Mouse (Mus musculus): ENCODE results near the gene Pltp. TPM values are rescaled to one million over a fixed set of nuclear protein-coding genes. Genes with fewer than 3 reads are reported as not detected.
A peak's percentile ranks its signal among the peaks of the same experiment; 100 is the strongest.
"Not testable (repeated sequence)": the region's sequence is repeated elsewhere in the genome, so short reads cannot be mapped to it uniquely, and the experiment has no call there.

Gene Pltp
- polyA plus RNA-seq, 1 experiment from 2014 or later: 47.5 TPM

DNA sequence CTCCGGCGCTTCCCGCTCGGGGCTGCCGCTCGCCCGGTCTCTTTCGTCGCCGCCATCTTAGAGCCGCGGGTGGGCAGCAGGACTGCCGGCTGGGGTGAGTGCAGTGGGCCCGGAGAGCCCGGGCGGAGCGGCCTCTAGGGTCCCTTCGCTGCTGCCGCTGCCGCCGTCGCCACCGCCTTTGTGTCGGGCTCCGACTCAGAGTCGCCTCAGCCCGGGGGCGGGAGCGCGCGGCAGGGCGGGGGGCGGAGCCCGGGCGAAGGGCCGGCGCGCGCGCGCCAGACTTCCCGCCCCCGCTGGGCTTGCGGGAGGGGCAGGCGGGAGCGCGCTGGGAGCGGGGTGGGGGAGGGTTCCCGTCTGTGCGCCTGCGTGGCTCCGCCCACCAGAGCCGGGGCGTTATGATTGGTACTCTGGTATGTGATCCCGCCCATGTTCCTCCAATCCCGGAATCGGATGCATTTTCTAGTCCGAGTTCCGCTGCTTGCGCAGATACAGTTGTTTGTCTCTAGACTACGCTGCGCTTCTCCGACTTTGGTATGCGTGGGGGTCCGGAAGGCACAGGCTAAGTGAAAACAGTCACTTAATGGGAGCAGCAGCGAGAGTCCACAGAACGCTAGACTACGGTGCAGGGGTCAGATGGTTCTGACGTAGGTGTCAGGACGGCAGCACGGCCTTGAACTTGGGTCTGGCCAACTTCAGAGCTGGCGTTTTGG lies 22.2 kb upstream of the Pltp start:
- H3K4me3 ChIP-seq (ENCODE audit: low read length): peak overlapping the region; percentile 78
- ATAC-seq (ENCODE audit: low FRiP score, low TSS enrichment): peak; percentile 86
- peaks cover 19% of the 10 kb centered on the region for H3K36me3 ChIP-seq (ENCODE audit: insufficient read depth, low read length)
- under 1% methylated on average over 42 of the region's 72 CpGs for WGBS
- peak overlapping the region; percentile 100 for H3K27ac ChIP-seq (ENCODE audit: low read length)
- peak overlapping the region; percentile 84 for H3K4me2 ChIP-seq (replicated peaks; ENCODE audit: low read depth, low read length)
- no peaks in the 10 kb centered on the region for H3K9me3 ChIP-seq (ENCODE audit: low read length)
- peak overlapping the region; percentile 100 for H3K9ac ChIP-seq (replicated peaks; ENCODE audit: low read length)
- no peaks in the 10 kb centered on the region for H3K27me3 ChIP-seq (ENCODE audit: insufficient read depth, low read length)
- H3K4me1 ChIP-seq (ENCODE audit: insufficient read depth, low read length): peaks cover 41% of the 10 kb centered on the region

DNA sequence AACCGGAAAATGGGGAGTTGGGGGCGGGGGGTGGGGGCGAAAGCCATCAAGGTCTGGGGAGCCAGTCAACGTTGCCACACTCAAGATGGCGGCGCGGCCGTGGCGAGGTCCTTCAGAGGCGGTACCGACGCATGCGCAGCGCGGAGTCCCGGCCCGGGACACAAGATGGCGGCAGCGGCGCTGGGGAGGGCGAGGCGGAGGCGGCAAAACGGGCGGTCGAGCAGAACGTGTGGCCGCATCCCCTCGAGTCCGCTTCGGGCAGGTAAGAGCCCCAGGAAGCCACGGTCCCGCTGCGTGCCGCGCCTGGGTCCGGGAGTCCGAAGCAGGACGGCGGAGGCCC lies 21.7 kb upstream of the Pltp start, which contains the start of gene Pcif1:
TSS of gene Pcif1 (plus strand) at position 77 of the 340 bp plus-strand sequence.
- Histone ChIP-seq H3K4me2 (replicated peaks; ENCODE audit: low read depth, low read length) (peak within 1 kb of the TSS; percentile 84), H3K36me3 (ENCODE audit: insufficient read depth, low read length) (peaks cover 16% of the 10 kb centered on the region), H3K4me1 (ENCODE audit: insufficient read depth, low read length) (peaks cover 47% of the 10 kb centered on the region), H3K9ac (replicated peaks; ENCODE audit: low read length) (peak within 1 kb of the TSS; percentile 100), H3K27me3 (ENCODE audit: insufficient read depth, low read length) (no peaks in the 10 kb centered on the region), H3K9me3 (ENCODE audit: low read length) (no peaks in the 10 kb centered on the region), H3K27ac (ENCODE audit: low read length) (peak within 1 kb of the TSS; percentile 100), H3K4me3 (ENCODE audit: low read length) (peak within 1 kb of the TSS; percentile 78)
- peak; percentile 77 for ATAC-seq (ENCODE audit: low FRiP score, low TSS enrichment)
- WGBS: under 1% methylated on average over 40 of the region's 40 CpGs

DNA sequence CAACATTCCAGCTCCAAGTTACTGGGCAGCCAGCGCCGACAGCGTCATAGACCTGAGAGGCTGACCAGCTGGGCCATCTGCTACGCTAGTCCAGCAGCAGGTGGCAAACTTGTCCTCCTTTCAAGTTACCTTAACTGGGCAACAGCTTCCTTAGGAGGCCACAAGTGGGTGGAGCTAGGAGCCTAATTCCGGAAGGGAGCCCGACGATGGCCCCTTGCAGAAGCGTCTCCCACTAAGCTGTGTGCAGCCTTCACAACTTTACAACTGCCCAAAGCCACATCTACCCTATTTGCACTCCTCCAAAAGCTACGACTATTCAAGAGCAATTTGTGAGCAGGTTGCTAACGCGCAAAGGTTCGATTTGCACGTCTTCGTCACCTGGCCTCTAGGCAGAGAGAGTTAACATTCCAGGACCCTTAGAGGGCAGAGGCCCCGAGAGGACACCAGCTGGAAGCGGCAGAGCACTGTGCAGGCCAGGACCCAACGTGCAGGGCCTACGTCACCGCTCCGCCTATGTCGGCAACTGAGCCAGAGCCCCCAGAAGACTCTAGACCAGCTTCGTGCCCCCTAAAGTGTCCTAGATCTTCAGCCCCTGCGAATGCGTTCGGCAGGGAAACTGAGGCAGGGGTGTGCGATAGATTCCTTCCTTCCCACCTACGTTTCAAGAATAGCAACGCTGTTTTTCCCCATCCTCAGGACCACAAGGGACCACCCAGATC lies 21.2 kb upstream of the Pltp start:
- peak overlapping the region; percentile 100 for H3K27ac ChIP-seq (ENCODE audit: low read length)
- no peaks in the 10 kb centered on the region for H3K9me3 ChIP-seq (ENCODE audit: low read length)
- peaks cover 11% of the 10 kb centered on the region for H3K36me3 ChIP-seq (ENCODE audit: insufficient read depth, low read length)
- ATAC-seq (ENCODE audit: low FRiP score, low TSS enrichment): peak; percentile 39; the same call in 1 of the 2 replicates
- peak overlapping the region; percentile 78 for H3K4me3 ChIP-seq (ENCODE audit: low read length)
- H3K4me1 ChIP-seq (ENCODE audit: insufficient read depth, low read length): peaks cover 50% of the 10 kb centered on the region
- H3K27me3 ChIP-seq (ENCODE audit: insufficient read depth, low read length): no peaks in the 10 kb centered on the region
- H3K9ac ChIP-seq (replicated peaks; ENCODE audit: low read length): peak overlapping the region; percentile 100
- WGBS: 1% methylated on average over 28 of the region's 28 CpGs
- peak overlapping the region; percentile 84 for H3K4me2 ChIP-seq (replicated peaks; ENCODE audit: low read depth, low read length)

DNA sequence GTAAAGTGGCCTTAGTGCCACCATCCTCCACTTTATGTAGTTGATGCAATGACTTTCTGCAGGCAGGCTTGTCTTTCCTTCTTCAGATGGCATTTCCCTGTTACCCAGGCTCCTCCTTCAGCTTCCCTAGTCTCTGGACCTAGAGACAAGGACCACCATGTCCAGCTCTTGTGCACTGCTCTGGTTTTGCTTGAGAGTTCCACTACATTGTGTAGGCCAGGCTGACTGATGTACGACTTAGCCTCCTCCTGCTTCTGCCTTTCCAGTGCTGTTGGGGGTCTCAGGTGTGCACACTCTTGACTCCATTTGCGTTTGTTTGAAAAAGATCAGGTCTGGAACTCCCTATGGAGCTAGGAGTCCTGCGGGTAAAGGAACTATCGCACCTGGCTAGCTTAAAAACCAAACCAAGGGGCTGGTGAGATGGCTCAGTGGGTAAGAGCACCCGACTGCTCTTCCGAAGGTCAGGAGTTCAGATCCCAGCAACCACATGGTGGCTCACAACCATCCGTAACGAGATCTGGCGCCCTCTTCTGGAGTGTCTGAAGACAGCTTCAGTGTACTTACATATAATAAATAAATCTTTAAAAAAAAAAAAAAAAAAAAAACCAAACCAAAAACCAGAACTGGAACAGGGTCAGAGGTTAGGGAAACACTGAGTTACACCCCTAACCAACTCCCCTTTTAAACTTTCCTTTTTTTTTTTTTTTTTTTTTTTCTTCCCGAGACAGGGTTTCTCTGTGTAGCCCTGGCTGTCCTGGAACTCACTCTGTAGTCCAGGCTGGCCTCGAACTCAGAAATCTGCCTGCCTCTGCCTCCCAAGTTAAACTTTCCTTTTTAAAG lies 20.1 kb upstream of the Pltp start:
- H3K36me3 ChIP-seq (ENCODE audit: insufficient read depth, low read length); H3K27me3 ChIP-seq (ENCODE audit: insufficient read depth, low read length); ATAC-seq (ENCODE audit: low FRiP score, low TSS enrichment); H3K9me3 ChIP-seq (ENCODE audit: low read length): not testable (repeated sequence)
- H3K4me1 ChIP-seq (ENCODE audit: insufficient read depth, low read length): peaks cover 45% of the 10 kb centered on the region
- peak overlapping the region; percentile 100 for H3K9ac ChIP-seq (replicated peaks; ENCODE audit: low read length)
- 72% methylated on average over 11 of the region's 11 CpGs for WGBS
- peak overlapping the region; percentile 84 for H3K4me2 ChIP-seq (replicated peaks; ENCODE audit: low read depth, low read length)
- peak overlapping the region; percentile 100; the same call in 1 of the 2 replicates for H3K27ac ChIP-seq (ENCODE audit: low read length)
- H3K4me3 ChIP-seq (ENCODE audit: low read length): peak overlapping the region; percentile 78

DNA sequence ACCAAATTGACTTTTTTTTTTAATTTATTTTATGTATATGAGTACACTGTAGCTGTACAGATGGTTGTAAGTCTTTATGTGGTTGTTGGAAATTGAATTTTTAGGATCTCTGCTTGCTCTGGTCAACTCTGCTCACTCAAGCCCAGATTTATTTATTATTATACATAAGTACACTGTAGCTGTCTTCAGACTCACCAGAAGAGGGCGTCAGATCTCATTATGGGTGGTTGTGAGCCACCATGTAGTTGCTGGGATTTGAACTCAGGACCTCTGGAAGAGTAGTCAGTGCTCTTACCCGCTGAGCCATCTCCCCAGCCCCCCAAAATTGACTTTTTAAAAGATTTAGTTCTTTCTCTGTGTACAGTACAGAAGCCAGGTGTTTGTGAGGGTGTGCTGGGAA lies 18.1 kb upstream of the Pltp start:
- not testable (repeated sequence) for ATAC-seq (ENCODE audit: low FRiP score, low TSS enrichment); H3K9me3 ChIP-seq (ENCODE audit: low read length); H3K4me3 ChIP-seq (ENCODE audit: low read length); H3K27ac ChIP-seq (ENCODE audit: low read length); H3K4me2 ChIP-seq (replicated peaks; ENCODE audit: low read depth, low read length); H3K9ac ChIP-seq (replicated peaks; ENCODE audit: low read length); H3K36me3 ChIP-seq (ENCODE audit: insufficient read depth, low read length); H3K27me3 ChIP-seq (ENCODE audit: insufficient read depth, low read length)
- peaks cover 34% of the 10 kb centered on the region for H3K4me1 ChIP-seq (ENCODE audit: insufficient read depth, low read length)
- WGBS: 52% methylated on average over 2 of the region's 2 CpGs

DNA sequence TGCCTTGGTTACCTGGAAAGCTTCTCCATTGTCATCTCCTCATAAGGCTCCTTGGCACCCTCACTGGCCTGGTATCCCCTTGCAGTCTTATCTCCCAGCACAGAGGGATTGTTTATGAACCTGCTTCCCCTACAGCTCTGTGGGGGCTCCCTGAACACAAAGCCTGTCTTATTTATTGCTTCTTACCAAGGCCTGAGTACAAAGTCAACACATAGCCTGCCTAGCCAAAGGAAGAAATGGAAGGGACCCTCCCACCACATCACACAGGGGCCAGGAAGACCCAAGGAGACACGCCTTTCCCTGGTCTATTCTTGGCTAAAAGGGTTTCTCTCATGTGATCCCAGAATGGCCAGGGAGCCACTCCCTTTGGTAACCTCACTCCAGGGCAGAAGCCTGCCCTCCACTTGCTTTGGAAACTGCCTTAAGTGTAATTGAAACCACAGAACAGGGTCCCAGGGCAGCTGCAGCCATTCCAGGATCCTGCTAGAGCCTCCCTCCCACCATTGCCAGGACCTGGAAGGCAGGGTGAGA lies 16.8 kb upstream of the Pltp start:
- Histone ChIP-seq H3K4me2 (replicated peaks; ENCODE audit: low read depth, low read length) (no peak overlapping the region), H3K4me1 (ENCODE audit: insufficient read depth, low read length) (peaks cover 29% of the 10 kb centered on the region), H3K9me3 (ENCODE audit: low read length) (no peaks in the 10 kb centered on the region), H3K27me3 (ENCODE audit: insufficient read depth, low read length) (no peaks in the 10 kb centered on the region), H3K27ac (ENCODE audit: low read length) (peak overlapping the region; percentile 89), H3K4me3 (ENCODE audit: low read length) (no peak overlapping the region), H3K9ac (replicated peaks; ENCODE audit: low read length) (peak overlapping the region; percentile 13; the same call in 1 of the 2 replicates), H3K36me3 (ENCODE audit: insufficient read depth, low read length) (peaks cover 5% of the 10 kb centered on the region; the same call in 1 of the 2 replicates)
- WGBS: 17% methylated on average over 1 of the region's 1 CpGs
- peak; percentile 58 for ATAC-seq (ENCODE audit: low FRiP score, low TSS enrichment)

DNA sequence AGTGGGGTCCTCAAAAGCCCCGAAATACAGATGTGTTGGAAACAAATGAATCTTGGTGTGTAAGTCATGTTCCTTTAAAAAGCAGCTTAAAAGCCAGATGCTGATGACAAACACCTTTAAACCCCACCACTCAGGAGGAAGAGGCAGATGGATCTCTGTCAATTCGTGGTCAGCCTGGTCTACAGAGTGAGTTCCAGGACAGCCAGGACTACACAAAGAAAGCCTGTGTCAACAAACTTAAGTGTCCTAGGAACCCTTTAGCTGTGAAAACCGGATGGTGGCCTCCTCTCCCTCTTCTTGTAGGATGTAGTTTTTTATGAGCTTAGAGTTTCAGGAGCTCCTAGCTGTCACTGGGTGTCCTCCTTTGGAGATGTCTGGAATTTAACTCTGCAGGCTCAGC lies 16.1 kb upstream of the Pltp start:
- Histone ChIP-seq H3K9ac (replicated peaks; ENCODE audit: low read length) (no peak overlapping the region; the same call in 1 of the 2 replicates), H3K4me3 (ENCODE audit: low read length) (no peak overlapping the region), H3K4me2 (replicated peaks; ENCODE audit: low read depth, low read length) (no peak overlapping the region), H3K9me3 (ENCODE audit: low read length) (no peaks in the 10 kb centered on the region), H3K27ac (ENCODE audit: low read length) (peak overlapping the region; percentile 89), H3K27me3 (ENCODE audit: insufficient read depth, low read length) (no peaks in the 10 kb centered on the region), H3K36me3 (ENCODE audit: insufficient read depth, low read length) (peaks cover 5% of the 10 kb centered on the region; the same call in 1 of the 2 replicates), H3K4me1 (ENCODE audit: insufficient read depth, low read length) (peaks cover 28% of the 10 kb centered on the region)
- ATAC-seq (ENCODE audit: low FRiP score, low TSS enrichment): no peak
- 40% methylated on average over 3 of the region's 3 CpGs for WGBS

DNA sequence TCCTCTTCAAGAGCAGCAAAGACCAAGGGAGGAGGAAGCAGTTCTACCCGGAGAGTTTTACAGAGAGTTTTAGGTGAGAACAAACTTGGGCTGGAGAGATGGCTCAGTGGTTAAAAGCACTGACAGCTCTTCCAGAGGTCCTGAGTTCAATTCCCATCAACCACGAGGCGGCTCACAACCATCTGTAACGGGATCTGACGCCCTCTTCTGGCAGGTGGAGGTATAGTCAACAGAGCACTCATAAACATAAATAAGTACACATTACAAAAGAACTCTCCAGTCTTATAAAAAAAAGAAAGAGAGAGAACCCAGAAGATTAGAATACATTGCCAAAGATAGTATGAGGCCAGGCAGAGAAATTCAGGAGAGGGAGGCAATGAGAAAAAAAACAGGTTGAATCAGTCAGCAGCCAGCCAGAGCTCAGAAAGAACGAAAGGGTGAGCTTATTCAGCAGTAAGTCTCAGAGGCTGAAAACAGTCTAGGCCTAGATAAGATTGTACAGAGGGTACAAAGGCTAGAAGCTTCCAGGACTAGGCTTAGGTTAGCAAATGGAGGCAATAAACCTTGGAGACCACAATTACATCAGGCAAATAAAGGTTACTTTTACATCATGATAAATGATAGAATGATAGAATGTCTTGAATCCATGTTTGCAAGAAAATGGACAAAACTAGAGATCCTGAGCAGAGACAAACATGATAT lies 14.2 kb upstream of the Pltp start:
- Histone ChIP-seq H3K9ac (replicated peaks; ENCODE audit: low read length) (no peak overlapping the region), H3K36me3 (ENCODE audit: insufficient read depth, low read length) (no peaks in the 10 kb centered on the region), H3K9me3 (ENCODE audit: low read length) (peaks cover 4% of the 10 kb centered on the region; the same call in 1 of the 2 replicates), H3K27ac (ENCODE audit: low read length) (no peak overlapping the region), H3K4me3 (ENCODE audit: low read length) (no peak overlapping the region), H3K4me2 (replicated peaks; ENCODE audit: low read depth, low read length) (no peak overlapping the region), H3K4me1 (ENCODE audit: insufficient read depth, low read length) (peaks cover 18% of the 10 kb centered on the region), H3K27me3 (ENCODE audit: insufficient read depth, low read length) (no peaks in the 10 kb centered on the region)
- WGBS: 64% methylated on average over 6 of the region's 6 CpGs
- no peak for ATAC-seq (ENCODE audit: low FRiP score, low TSS enrichment)

DNA sequence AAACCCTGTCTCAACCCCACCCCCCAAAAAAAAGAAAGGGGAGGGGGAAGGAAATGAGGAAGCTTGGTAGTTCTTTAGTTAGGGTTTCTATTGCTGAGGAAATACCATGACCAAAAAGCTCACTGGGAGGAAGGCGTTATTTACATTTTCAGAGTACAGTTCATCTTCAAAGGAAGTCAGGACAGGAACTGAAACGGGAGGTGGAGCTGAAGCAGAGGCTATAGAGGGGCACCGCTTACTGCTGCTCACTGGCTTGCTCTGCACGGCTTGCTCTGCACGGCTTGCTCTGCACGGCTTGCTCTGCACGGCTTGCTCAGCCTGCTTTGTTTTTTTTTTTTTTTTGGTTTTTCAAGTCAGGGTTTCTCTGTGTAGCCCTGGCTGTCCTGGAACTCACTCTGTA lies 11.0 kb upstream of the Pltp start:
- no peak for ATAC-seq (ENCODE audit: low FRiP score, low TSS enrichment)
- H3K9me3 ChIP-seq (ENCODE audit: low read length): peaks cover 4% of the 10 kb centered on the region; the same call in 1 of the 2 replicates
- H3K4me3 ChIP-seq (ENCODE audit: low read length): no peak overlapping the region
- H3K36me3 ChIP-seq (ENCODE audit: insufficient read depth, low read length): no peaks in the 10 kb centered on the region
- H3K4me2 ChIP-seq (replicated peaks; ENCODE audit: low read depth, low read length): no peak overlapping the region
- H3K27me3 ChIP-seq (ENCODE audit: insufficient read depth, low read length): no peaks in the 10 kb centered on the region
- 54% methylated on average over 7 of the region's 7 CpGs for WGBS
- H3K9ac ChIP-seq (replicated peaks; ENCODE audit: low read length): no peak overlapping the region
- H3K4me1 ChIP-seq (ENCODE audit: insufficient read depth, low read length): peaks cover 7% of the 10 kb centered on the region
- H3K27ac ChIP-seq (ENCODE audit: low read length): no peak overlapping the region

All from kidney, embryonic 16.5 days (tissue).